ENCODE assay signal across 27 mouse cellular contexts in genomic region chr11:84059784-84060183, GRCm38 (mm10).
"Had no signal": no experiment of that assay in that cellular context is flagged by ENCODE, and none has a peak within 500 bp of the region (broad histone marks: within the 10 kb centered on the region; RNA-seq: fewer than 3 reads in every experiment).

No protein-coding gene starts in this region.

- DNase-seq: gastrocnemius, adult 2 months; gastrocnemius, postnatal 10 days; gastrocnemius, postnatal 25 days; heart, adult 11 months; heart, adult 2 months; heart, postnatal 14 days; heart, postnatal 4 days; kidney, adult 18-20 months; kidney, adult 8-10 months; kidney, postnatal 10 days; kidney, postnatal 25 days; kidney, postnatal 4 days; layer of hippocampus, postnatal 36 days; left cerebral cortex, postnatal 4 days had no signal

- H3K36me3 ChIP-seq: heart, embryonic 13.5 days; heart, embryonic 15.5 days; hindbrain, embryonic 10.5 days; hindbrain, embryonic 12.5 days; limb, embryonic 13.5 days; limb, embryonic 15.5 days; liver, embryonic 12.5 days had no signal

- H3K4me3 ChIP-seq: gastrocnemius, adult 2 months; heart, adult 2 months; heart, embryonic 13.5 days; heart, embryonic 15.5 days; hindbrain, embryonic 10.5 days; hindbrain, embryonic 12.5 days; layer of hippocampus, adult 2 months; limb, embryonic 13.5 days; limb, embryonic 15.5 days; liver, embryonic 12.5 days had no signal

- H3K4me1 ChIP-seq: hindbrain, embryonic 10.5 days; hindbrain, embryonic 12.5 days; limb, embryonic 13.5 days; limb, embryonic 15.5 days; liver, embryonic 12.5 days had no signal

- H3K4me2 ChIP-seq: heart, embryonic 11.5 days; heart, embryonic 13.5 days; heart, embryonic 15.5 days; hindbrain, embryonic 12.5 days; hindbrain, embryonic 14.5 days; limb, embryonic 13.5 days; limb, embryonic 15.5 days; liver, embryonic 12.5 days had no signal

- ATAC-seq: hindbrain, embryonic 16.5 days; inflammation-experienced regulatory T-cells, adult 6 months; liver, embryonic 12.5 days had no signal

- H3K27ac ChIP-seq: gastrocnemius, adult 2 months; heart, adult 2 months; heart, embryonic 13.5 days; heart, embryonic 15.5 days; hindbrain, embryonic 10.5 days; hindbrain, embryonic 12.5 days; hindbrain, embryonic 14.5 days; layer of hippocampus, adult 2 months; limb, embryonic 13.5 days; limb, embryonic 15.5 days; liver, embryonic 12.5 days; liver, embryonic 14.5 days had no signal

- H3K9me3 ChIP-seq: heart, embryonic 13.5 days; heart, embryonic 15.5 days; limb, embryonic 15.5 days; liver, embryonic 12.5 days had no signal

- H3K27me3 ChIP-seq: hindbrain, embryonic 12.5 days; limb, embryonic 13.5 days; limb, embryonic 15.5 days had no signal

- H3K9ac ChIP-seq: heart, embryonic 13.5 days; heart, embryonic 15.5 days; hindbrain, embryonic 12.5 days; hindbrain, embryonic 14.5 days; limb, embryonic 13.5 days; limb, embryonic 15.5 days; liver, embryonic 12.5 days; liver, embryonic 14.5 days had no signal
